Mouse (Mus musculus): ENCODE results near the gene Tssk6. TPM values are rescaled to one million over a fixed set of nuclear protein-coding genes. Genes with fewer than 3 reads are reported as not detected.

The Tssk6 gene
- total RNA-seq, 2 experiments from 2014 or later = 0.25 to 0.48 TPM

Other genes with a start within 250 kb of the Tssk6 start
- 1 to 10 TPM; 3.6 to 4.1 TPM for gene Zfp964, start 247.7 kb upstream of the Tssk6 start, total RNA-seq (2021)
- 10 to 100 TPM; 14.8 to 16.3 TPM for gene Zfp869, start 191.5 kb upstream of the Tssk6 start, total RNA-seq (2021)
- 1 to 10 TPM; 4.1 to 5.2 TPM for gene Zfp963, start 152.2 kb upstream of the Tssk6 start, total RNA-seq (2021)
- 1 to 10 TPM in 1 of 2 experiments, under 1 TPM in 1; 0.81 to 1.8 TPM for gene Gm20422, start 127.3 kb upstream of the Tssk6 start, total RNA-seq (2021)
- 10 to 100 TPM; 44.3 to 44.5 TPM for gene Atp13a1, start 111.0 kb upstream of the Tssk6 start, total RNA-seq (2021)
- gene Zfp866, start 111.0 kb upstream of the Tssk6 start, total RNA-seq (2021) = 10 to 100 TPM; 29.8 to 30.4 TPM
- 10 to 100 TPM; 19.2 to 20.5 TPM for gene Gmip, start 93.5 kb upstream of the Tssk6 start, total RNA-seq (2021)
- gene Lpar2, start 79.8 kb upstream of the Tssk6 start, total RNA-seq (2021) = 1 to 10 TPM in 1 of 2 experiments, under 1 TPM in 1; 0.74 to 1.0 TPM
- 10 to 100 TPM; 17.1 to 19.7 TPM for gene Pbx4, start 69.7 kb upstream of the Tssk6 start, total RNA-seq (2021)
- gene Cilp2, start 14.5 kb upstream of the Tssk6 start, total RNA-seq (2021) = 1 to 10 TPM; 1.6 to 2.4 TPM
- gene Ndufa13, start 374 bp downstream of the Tssk6 start, total RNA-seq (2021) = 100 to 1,000 TPM; 152 to 159 TPM
- gene Yjefn3, start 528 bp downstream of the Tssk6 start, total RNA-seq (2021) = 10 to 100 TPM; 19.8 to 24.6 TPM
- 10 to 100 TPM; 30.7 to 38.7 TPM for gene Gatad2a, start 94.2 kb downstream of the Tssk6 start, total RNA-seq (2021)
- 10 to 100 TPM; 81.4 to 85.3 TPM for gene Mau2, start 140.6 kb downstream of the Tssk6 start, total RNA-seq (2021)
- gene Sugp1, start 140.6 kb downstream of the Tssk6 start, total RNA-seq (2021) = 10 to 100 TPM; 50.5 to 57.3 TPM
- 1 to 10 TPM; 1.9 to 3.1 TPM for gene Tm6sf2, start 170.7 kb downstream of the Tssk6 start, total RNA-seq (2021)
- 10 to 100 TPM; 29.7 to 35.4 TPM for gene Hapln4, start 181.3 kb downstream of the Tssk6 start, total RNA-seq (2021)
- gene Ncan, start 218.7 kb downstream of the Tssk6 start, total RNA-seq (2021) = 100 to 1,000 TPM; 371 to 387 TPM
- gene Nr2c2ap, start 229.1 kb downstream of the Tssk6 start, total RNA-seq (2021) = 10 to 100 TPM; 26.9 to 31.2 TPM
- 10 to 100 TPM in 1 of 2 experiments, 1 to 10 TPM in 1; 9.9 to 12.6 TPM for gene Rfxank, start 237.0 kb downstream of the Tssk6 start, total RNA-seq (2021)
- 10 to 100 TPM; 42.0 to 44.1 TPM for gene Borcs8, start 237.3 kb downstream of the Tssk6 start, total RNA-seq (2021)
- gene Mef2b, start 237.5 kb downstream of the Tssk6 start, total RNA-seq (2021) = under 1 TPM; 0.29 to 0.41 TPM